Mouse (Mus musculus): ENCODE measurements at regions not wholly inside any gene's neighbourhood (a gene's known extent, or its start where the extent isn't known, plus 50 kb on each side); places are given as distances from the start of the nearest gene placed in this dataset.
"Not testable (repeated sequence)": the region's sequence is repeated elsewhere in the genome, so short reads cannot be mapped to it uniquely, and the experiment has no call there.

DNA sequence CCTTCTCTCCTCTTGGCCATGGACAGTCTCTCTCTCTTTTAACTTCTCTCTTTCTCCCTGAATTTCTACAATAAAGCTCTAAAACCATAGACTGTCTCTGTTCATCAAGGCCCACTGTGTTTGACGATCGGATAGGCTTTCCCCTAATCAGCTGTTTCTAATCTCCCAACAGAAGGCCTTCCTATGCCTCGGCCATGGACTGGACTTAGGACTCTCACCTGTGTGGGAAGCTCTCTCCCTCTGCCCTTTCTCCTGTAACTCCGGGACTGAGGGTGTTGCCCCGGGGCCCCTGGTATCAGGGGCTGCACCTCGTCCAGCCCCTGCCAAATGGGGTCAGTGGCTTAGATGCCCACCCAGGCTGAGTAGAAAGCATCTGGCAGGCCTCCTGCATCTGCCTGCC, 713.0 kb downstream of the Rapgef2 start:
- DNase-seq (ENCODE audit: low read depth) = no peak

DNA sequence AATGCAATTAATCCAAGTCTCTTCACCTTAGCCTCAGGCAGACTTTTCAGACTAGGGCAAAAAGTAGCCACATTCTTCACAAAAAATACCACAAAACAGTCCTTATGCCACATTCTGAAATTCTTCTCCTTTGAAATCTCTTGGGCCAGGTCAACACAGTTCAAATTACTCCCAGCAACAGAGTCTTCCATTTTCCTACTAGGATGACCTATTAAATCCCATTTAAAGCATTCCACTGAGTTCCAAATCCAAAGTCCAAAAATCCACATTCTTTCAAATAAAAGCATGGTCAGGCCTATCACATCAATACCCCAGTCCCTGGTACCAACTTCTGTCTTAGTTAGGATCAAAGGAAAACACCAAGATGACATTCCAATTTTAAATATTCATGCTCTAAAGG, 721.4 kb downstream of the Rapgef2 start:
- DNase-seq (ENCODE audit: low read depth) = not testable (repeated sequence)
